Mouse (Mus musculus) limb, embryonic 11.5 days (tissue): ENCODE measurements around the gene Ppid. TPM values are rescaled to one million over a fixed set of nuclear protein-coding genes. Genes with fewer than 3 reads are reported as not detected.
A peak's percentile ranks its signal among the peaks of the same experiment; 100 is the strongest.

ENCODE experiments used
- ATAC-seq: fragments of 200-750 bp; cut with Nextera tagmentation; 2 replicates; pipeline ENCODE4 v1.8.0; 2017; ENCODE audit warnings: low read depth; ENCODE audit not compliant: insufficient number of reproducible peaks, low FRiP score, low TSS enrichment
- DNase-seq: peaks from one replicate; pipeline ENCODE4 v3.0.0-alpha.2; 2015; ENCODE audit warnings: low spot score
- H3K27ac ChIP-seq: fragments of 300-500 bp; sonication (generic); replicated peaks from 2 replicates; pipeline ENCODE4 v1.5.1; 2014; ENCODE audit warnings: low read depth, mild to moderate bottlenecking, low read length
- H3K27me3 ChIP-seq: fragments of 300-500 bp; sonication (generic); 2 replicates; pipeline ENCODE4 v1.6.1; 2014; ENCODE audit warnings: mild to moderate bottlenecking, low read length, mixed read lengths; ENCODE audit not compliant: control insufficient read depth, insufficient read depth
- H3K36me3 ChIP-seq: fragments of 300-500 bp; sonication (generic); 2 replicates; pipeline ENCODE4 v1.6.1; 2014; ENCODE audit warnings: mild to moderate bottlenecking, low read length, moderate library complexity, mixed read lengths; ENCODE audit not compliant: control insufficient read depth, insufficient read depth
- H3K4me1 ChIP-seq: fragments of 300-500 bp; sonication (generic); 2 replicates; pipeline ENCODE4 v1.6.1; 2014; ENCODE audit warnings: low read length, mixed read lengths; ENCODE audit not compliant: control insufficient read depth, insufficient read depth
- H3K4me2 ChIP-seq: fragments of 300-500 bp; sonication (generic); 2 replicates; pipeline ENCODE4 v1.6.1; 2014; ENCODE audit warnings: low read depth, mild to moderate bottlenecking, moderate library complexity; ENCODE audit not compliant: severe bottlenecking
- H3K4me3 ChIP-seq: fragments of 300-500 bp; sonication (generic); 2 replicates; pipeline ENCODE4 v1.5.1; 2014; ENCODE audit warnings: low read depth, low read length
- H3K9ac ChIP-seq: fragments of 300-500 bp; sonication (generic); 2 replicates; pipeline ENCODE4 v1.6.1; 2014; ENCODE audit warnings: mild to moderate bottlenecking, low read length
- H3K9me3 ChIP-seq: fragments of 300-500 bp; sonication (generic); 2 replicates; pipeline ENCODE4 v1.6.1; 2016; ENCODE audit warnings: low read length; ENCODE audit not compliant: control insufficient read depth
- WGBS: fragments of 180-500 bp; shearing (Covaris S2); extraction: QIAGEN DNeasy Blood & Tissue Kit; methylation state at CpG from one replicate; pipeline ENCODE4 v1.1.7; 2014; 5-methylcytosine and 5-hydroxymethylcytosine counted together
- polyA plus RNA-seq: library from polyadenylated mRNA; unstranded; fragments of >200 nt; fragmentation: Nextera tagmentation; extraction: Ambion mirVana; gene quantifications from 2 replicates; pipeline ENCODE4 v1.2.1, GENCODE M21; 2014

Ppid gene
- polyA plus RNA-seq, result 237 and 250 TPM in 2 replicates

DNA sequence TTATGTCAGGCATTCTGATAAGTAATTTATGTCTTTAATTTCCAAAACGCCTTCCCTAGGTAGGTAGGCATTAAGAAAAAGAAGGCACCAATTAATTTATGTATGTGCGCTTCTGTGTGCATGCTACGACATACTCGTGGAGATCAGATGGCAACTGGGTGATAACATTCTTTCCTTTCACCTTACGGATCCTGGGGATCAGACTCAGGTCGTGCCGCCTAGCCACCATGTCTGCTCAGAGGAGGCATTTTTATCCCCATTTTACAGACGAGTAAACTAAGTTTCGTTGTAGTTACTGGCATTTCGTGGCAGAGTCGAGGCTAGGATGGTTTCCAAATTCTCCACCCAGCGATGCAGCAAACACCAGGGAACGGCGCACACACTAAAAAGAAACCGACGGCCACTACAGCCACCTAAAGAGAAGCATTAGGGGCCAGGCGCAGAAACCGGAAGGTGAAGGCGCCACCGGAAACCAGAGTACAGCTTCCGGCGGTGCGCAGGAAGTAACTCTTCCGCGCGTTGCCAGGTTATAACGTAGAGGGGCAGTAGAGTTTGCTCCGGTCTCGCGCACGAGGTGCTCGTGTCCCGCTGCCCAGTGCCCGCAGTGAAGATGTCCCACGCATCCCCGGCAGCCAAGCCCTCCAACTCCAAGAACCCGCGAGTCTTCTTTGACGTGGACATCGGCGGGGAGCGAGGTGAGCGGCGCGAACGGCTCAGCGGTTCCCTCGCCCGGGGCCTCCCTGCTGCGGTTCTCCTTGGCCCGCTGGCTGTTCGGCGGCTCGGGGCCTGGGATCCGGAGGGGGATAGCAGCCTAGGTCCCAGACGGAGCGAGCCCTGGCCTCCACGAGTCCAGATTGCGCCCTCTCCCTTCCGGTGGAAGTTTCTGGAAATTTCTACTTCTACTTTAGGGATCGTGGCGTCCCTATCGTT, at the start of gene Ppid:
Gene Ppid, plus strand, starts transcription at position 480 of the 930 bp plus-strand sequence.
- ATAC-seq (peak; percentile 83), DNase-seq (peak; percentile 89)
- peak within 1 kb of the TSS; percentile 68 for H3K9ac ChIP-seq
- no peaks in the 10 kb centered on the region for H3K9me3 ChIP-seq
- no peaks in the 10 kb centered on the region for H3K27me3 ChIP-seq
- peak within 1 kb of the TSS; percentile 58 for H3K4me3 ChIP-seq
- peaks cover 5% of the 10 kb centered on the region; the same call in 1 of the 2 replicates for H3K36me3 ChIP-seq
- 0 out of 2 replicates have a peak, but pooled peaks cover 3% of the 10 kb centered on the region for H3K4me1 ChIP-seq
- H3K27ac ChIP-seq, result peak within 1 kb of the TSS; percentile 67
- 2% methylated on average over 63 of the region's 63 CpGs for WGBS
- peak within 1 kb of the TSS; percentile 63 for H3K4me2 ChIP-seq

DNA sequence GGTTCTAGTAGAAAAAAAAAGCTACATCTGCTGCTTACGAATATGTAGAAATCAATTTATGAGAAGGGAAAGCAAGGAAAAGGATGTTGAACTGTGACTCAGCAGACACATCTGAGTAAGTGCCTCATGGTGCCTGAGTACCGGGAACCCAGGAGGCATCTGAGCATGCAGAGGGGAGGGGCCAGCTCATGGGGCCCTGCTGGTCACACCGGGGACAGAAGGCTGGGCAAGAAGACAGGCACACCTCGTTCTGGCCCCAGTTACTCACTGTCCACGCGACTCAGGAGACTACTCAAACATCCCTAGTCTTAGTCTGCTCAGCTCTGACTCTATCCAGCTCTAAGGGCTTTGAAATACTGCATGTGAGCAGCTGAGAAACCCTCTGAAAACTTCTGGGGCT, 48.6 kb upstream of the Ppid start:
- no peak overlapping the region for H3K9ac ChIP-seq
- no peak overlapping the region for H3K4me3 ChIP-seq
- no peak for DNase-seq
- WGBS, result 31% methylated on average over 6 of the region's 6 CpGs
- H3K27ac ChIP-seq, result no peak overlapping the region
- no peaks in the 10 kb centered on the region for H3K9me3 ChIP-seq
- no peaks in the 10 kb centered on the region for H3K27me3 ChIP-seq
- H3K4me2 ChIP-seq, result no peak overlapping the region
- 0 out of 2 replicates have a peak, but pooled peaks cover 3% of the 10 kb centered on the region for H3K4me1 ChIP-seq
- H3K36me3 ChIP-seq, result no peaks in the 10 kb centered on the region
- ATAC-seq, result no peak

DNA sequence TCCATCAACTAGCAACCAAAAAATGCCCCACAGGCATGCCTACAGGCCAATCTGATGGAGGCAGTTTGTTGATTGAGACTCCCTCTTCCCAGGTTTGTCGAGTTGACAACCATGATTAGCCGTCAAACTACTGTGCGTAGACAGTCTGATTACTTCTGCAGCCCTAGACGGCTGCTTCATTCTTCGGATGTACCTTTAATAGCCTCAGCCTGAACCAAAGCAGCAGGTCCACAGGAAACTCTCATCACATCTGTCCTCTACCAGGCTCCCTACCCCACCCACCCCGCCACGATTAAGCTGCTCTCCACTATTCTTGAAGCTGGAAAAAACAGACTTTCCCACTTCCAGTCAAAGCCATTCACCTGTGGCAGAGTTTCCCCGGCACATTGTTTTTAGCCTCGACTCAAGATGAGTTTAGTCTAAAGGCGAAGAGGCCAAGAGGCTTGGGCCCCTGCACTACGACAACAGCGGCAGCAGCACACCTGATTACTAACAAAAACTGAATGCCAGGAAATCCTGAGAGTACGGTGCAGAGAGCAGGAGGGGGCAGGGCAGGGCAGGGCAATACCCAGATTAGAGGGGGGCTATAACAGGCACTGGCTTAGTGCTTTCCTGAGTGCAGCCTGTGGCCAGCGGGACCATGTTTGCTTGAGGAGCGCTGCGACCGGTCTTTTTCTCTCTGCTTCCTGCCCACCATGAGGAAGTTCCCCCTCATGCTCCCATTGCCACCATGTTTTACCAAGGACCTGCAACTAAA, 42.3 kb upstream of the Ppid start:
- H3K36me3 ChIP-seq, result no peaks in the 10 kb centered on the region
- 86% methylated on average over 17 of the region's 17 CpGs for WGBS
- ATAC-seq (no peak), DNase-seq (no peak)
- no peak overlapping the region for H3K4me2 ChIP-seq
- H3K27ac ChIP-seq, result no peak overlapping the region
- H3K9me3 ChIP-seq, result no peaks in the 10 kb centered on the region
- no peak overlapping the region for H3K9ac ChIP-seq
- H3K4me1 ChIP-seq, result no peaks in the 10 kb centered on the region
- no peaks in the 10 kb centered on the region for H3K27me3 ChIP-seq
- no peak overlapping the region for H3K4me3 ChIP-seq

DNA sequence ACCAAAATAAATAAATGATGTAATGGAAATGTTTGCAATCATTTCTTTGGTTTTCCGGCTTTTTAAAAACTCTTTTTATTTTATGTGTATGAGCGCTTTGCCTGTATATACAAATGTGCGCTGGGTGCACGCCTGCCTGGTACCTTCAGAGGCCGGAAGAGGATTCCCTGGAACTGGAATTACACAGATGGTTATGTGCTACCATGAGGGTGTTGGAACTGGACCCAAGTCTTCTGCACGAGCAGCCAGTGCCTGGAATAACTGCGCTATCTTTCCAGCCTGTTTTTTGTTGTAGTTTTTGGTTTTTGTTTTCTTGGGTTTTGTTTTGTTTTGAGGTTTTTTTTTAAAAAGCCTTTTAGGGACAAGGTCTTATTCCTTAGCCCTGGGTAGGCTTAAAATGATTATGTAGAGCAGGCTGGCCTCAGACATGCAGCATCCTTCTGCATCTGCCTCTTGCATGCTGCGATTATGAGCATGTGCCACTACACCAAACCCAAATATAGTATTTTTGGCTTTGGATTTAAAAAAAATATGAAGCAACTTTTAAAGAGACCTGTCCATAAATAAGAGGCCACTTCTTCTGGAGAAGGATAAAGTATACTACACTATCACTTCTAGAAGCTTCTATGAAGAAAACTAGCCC, 41.3 kb upstream of the Ppid start:
- ATAC-seq (no peak), DNase-seq (no peak)
- Histone ChIP-seq H3K27me3 (no peaks in the 10 kb centered on the region), H3K27ac (no peak overlapping the region), H3K9ac (no peak overlapping the region), H3K4me2 (no peak overlapping the region), H3K4me1 (no peaks in the 10 kb centered on the region), H3K4me3 (no peak overlapping the region), H3K36me3 (no peaks in the 10 kb centered on the region), H3K9me3 (no peaks in the 10 kb centered on the region)
- WGBS, result 95% methylated on average over 8 of the region's 8 CpGs

DNA sequence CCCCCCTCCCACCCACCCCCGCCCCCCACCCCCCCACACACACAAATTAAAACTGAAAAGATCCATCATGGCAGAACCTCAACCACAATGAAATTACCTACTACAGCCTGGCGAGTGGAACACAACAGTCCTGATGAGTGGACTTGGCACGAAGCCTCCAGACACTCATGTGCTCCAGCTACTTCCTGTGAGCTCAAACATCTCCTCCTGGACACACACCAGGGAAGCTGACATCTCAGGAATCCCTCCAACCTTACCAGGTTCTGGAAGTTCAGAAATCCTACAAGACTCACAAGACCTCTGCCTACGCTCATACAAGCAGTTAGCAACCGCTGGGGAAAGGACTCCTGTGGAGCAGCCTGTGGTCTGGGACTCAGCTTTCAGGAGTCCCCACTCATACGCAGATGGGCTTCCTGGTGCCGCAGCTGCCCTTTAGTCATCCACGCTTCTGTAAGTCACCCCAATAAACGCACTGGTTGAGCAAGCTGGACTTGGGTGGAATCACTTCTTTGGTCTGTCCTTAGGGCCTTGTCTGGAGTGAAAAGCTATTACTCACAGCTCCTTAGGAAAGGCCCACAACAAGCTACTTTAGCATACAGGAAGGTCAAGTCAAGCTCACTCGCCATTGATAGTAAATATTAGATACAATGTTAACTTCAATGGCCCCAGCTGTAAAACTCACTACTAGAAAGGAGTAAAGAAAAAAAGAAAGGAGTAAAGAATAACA, 39.2 kb upstream of the Ppid start:
- H3K9ac ChIP-seq, result no peak overlapping the region
- no peaks in the 10 kb centered on the region for H3K36me3 ChIP-seq
- no peak for ATAC-seq
- no peak overlapping the region for H3K4me3 ChIP-seq
- 85% methylated on average over 10 of the region's 10 CpGs for WGBS
- H3K4me2 ChIP-seq, result no peak overlapping the region
- H3K9me3 ChIP-seq, result no peaks in the 10 kb centered on the region
- H3K27me3 ChIP-seq, result no peaks in the 10 kb centered on the region
- no peaks in the 10 kb centered on the region for H3K4me1 ChIP-seq
- H3K27ac ChIP-seq, result no peak overlapping the region
- no peak for DNase-seq

DNA sequence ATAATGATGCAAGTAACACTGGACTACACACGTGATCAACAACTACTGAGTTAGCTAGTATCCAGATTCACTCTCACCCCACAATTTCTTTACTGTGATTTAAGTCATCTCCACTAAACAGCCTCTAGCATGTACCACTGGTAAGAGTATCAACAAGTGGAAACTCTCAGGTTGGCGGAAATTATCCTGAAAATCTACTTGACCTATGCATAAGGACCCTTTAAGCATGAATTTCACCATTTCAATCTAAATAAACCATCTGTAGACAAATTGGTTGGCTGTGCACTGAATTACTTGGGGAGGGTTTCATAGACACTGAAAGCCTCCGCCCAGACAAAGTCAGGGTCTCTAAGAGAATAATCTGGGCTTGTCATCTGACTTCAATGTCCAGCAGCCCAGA, 37.4 kb upstream of the Ppid start:
- H3K4me2 ChIP-seq, result no peak overlapping the region
- DNase-seq (no peak), ATAC-seq (no peak)
- WGBS, result 93% methylated on average over 3 of the region's 3 CpGs
- H3K4me3 ChIP-seq, result no peak overlapping the region
- H3K9ac ChIP-seq, result no peak overlapping the region
- H3K27ac ChIP-seq, result no peak overlapping the region
- H3K9me3 ChIP-seq, result no peaks in the 10 kb centered on the region
- no peaks in the 10 kb centered on the region for H3K36me3 ChIP-seq
- no peaks in the 10 kb centered on the region for H3K27me3 ChIP-seq
- no peaks in the 10 kb centered on the region for H3K4me1 ChIP-seq

DNA sequence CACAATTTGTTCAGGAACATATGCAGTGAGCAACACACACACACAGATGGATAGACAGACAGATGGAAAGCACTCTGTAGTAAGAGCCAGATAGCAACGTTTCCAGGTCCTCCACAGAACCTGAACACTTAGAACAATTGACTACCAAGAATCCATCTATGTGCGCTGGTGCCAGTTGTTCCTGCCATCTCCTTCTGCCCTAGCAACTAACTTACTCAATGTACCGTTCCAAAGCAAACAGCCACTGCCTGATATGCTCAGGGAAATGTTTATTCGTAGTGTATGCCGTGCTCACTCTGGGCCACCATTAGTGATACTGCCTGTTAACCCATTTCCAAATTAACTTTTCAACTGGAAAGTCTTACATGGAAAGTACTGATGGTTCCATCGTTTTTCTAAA, 36.1 kb upstream of the Ppid start:
- DNase-seq (no peak), ATAC-seq (no peak)
- no peak overlapping the region for H3K9ac ChIP-seq
- H3K4me3 ChIP-seq, result no peak overlapping the region
- no peak overlapping the region for H3K27ac ChIP-seq
- H3K36me3 ChIP-seq, result no peaks in the 10 kb centered on the region
- H3K4me1 ChIP-seq, result no peaks in the 10 kb centered on the region
- no peaks in the 10 kb centered on the region for H3K9me3 ChIP-seq
- WGBS, result 93% methylated on average over 6 of the region's 6 CpGs
- no peak overlapping the region for H3K4me2 ChIP-seq
- no peaks in the 10 kb centered on the region for H3K27me3 ChIP-seq
